ENCODE assay signal across 22 mouse cellular contexts in the genomic region with DNA sequence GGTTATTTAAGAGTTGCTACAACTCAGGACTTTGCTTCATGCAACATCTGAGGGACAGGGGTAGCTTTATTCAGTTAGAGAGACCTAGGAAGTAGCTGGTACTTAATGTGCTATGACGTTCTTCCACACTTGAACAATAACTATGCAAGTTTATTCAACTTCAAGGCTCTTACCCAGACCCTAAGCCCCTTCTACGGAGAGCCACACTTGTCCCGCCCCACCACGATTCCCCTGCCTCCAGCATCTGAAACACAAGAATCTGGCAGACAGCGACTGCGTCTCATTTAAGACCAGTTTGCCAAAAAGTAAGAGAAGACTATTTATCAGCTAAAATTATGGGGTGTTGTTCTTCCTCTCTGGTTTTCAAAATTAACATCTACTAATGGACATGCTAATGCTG. TPM values are rescaled to one million over a fixed set of nuclear protein-coding genes. Genes with fewer than 3 reads are reported as not detected.
DNase-seq lines count a peak whose midpoint lies in the region; ATAC-seq and TF ChIP-seq lines count a peak whose summit lies in the region.
"Had no signal": no experiment of that assay in that cellular context is flagged by ENCODE, and none has a peak within 500 bp of the region (broad histone marks: within the 10 kb centered on the region; RNA-seq: fewer than 3 reads in every experiment).

No protein-coding gene starts in this region.

- no peak for ATAC-seq in kidney, embryonic 14.5 days (ENCODE audit: low FRiP score, low TSS enrichment)
- no peak for ATAC-seq in forebrain, embryonic 16.5 days
- ATAC-seq: inflammation-experienced regulatory T-cells, adult 6 months had no signal

- no peak for TF ChIP-seq CTCF in gastrocnemius, adult 2 months (IDR thresholded peaks at IDR 0.05)

- no peak overlapping the region for H3K9ac ChIP-seq in kidney, embryonic 14.5 days (ENCODE audit: low read depth, low read length)
- H3K9ac ChIP-seq in forebrain, embryonic 16.5 days (replicated peaks; ENCODE audit: low read depth, low read length), result no peak overlapping the region
- H3K9ac ChIP-seq: hindbrain, embryonic 13.5 days; midbrain, embryonic 12.5 days had no signal

- no peaks in the 10 kb centered on the region for H3K9me3 ChIP-seq in kidney, embryonic 14.5 days (ENCODE audit: control insufficient read depth, low read length)
- no peaks in the 10 kb centered on the region for H3K9me3 ChIP-seq in forebrain, embryonic 16.5 days (ENCODE audit: control insufficient read depth, low read length)
- H3K9me3 ChIP-seq: embryonic facial prominence, embryonic 10.5 days; heart, embryonic 10.5 days; hindbrain, embryonic 13.5 days; midbrain, embryonic 12.5 days had no signal

- 0 out of 2 replicates have a peak, but pooled peaks cover 8% of the 10 kb centered on the region for H3K4me1 ChIP-seq in kidney, embryonic 14.5 days (ENCODE audit: control insufficient read depth, insufficient read depth, low read length)
- peaks cover 4% of the 10 kb centered on the region; the same call in 1 of the 2 replicates for H3K4me1 ChIP-seq in forebrain, embryonic 16.5 days (replicated peaks; ENCODE audit: control insufficient read depth, insufficient read depth, low read length)
- H3K4me1 ChIP-seq: hindbrain, embryonic 13.5 days; midbrain, embryonic 12.5 days had no signal

- H3K4me2 ChIP-seq in kidney, embryonic 14.5 days (replicated peaks; ENCODE audit: low read depth, low read length), result no peak overlapping the region
- no peak overlapping the region for H3K4me2 ChIP-seq in forebrain, embryonic 16.5 days (ENCODE audit: low read length)
- H3K4me2 ChIP-seq: hindbrain, embryonic 13.5 days; midbrain, embryonic 12.5 days had no signal

- WGBS in kidney, embryonic 14.5 days, result 81% methylated on average over 6 of the region's 6 CpGs
- 80% methylated on average over 6 of the region's 6 CpGs for WGBS in forebrain, embryonic 16.5 days

- H3K36me3 ChIP-seq in kidney, embryonic 14.5 days (ENCODE audit: control insufficient read depth, insufficient read depth, low read length), result no peaks in the 10 kb centered on the region
- H3K36me3 ChIP-seq in forebrain, embryonic 16.5 days (ENCODE audit: control insufficient read depth, insufficient read depth), result no peaks in the 10 kb centered on the region
- H3K36me3 ChIP-seq: embryonic facial prominence, embryonic 10.5 days; heart, embryonic 10.5 days; hindbrain, embryonic 13.5 days; midbrain, embryonic 12.5 days had no signal

- no peaks in the 10 kb centered on the region for H3K27me3 ChIP-seq in kidney, embryonic 14.5 days (ENCODE audit: control insufficient read depth, insufficient read depth, low read length)
- 0 out of 2 replicates have a peak, but pooled peaks cover 3% of the 10 kb centered on the region for H3K27me3 ChIP-seq in forebrain, embryonic 16.5 days (replicated peaks; ENCODE audit: control insufficient read depth, insufficient read depth, low read length)
- H3K27me3 ChIP-seq: CH12.LX; hindbrain, embryonic 13.5 days; midbrain, embryonic 12.5 days had no signal

- no peak for DNase-seq in gastrocnemius, adult 2 months
- no peak for DNase-seq in gastrocnemius, adult 8-10 months (ENCODE audit: low spot score in 2 of 2)
- peak; percentile 15 to 18 for DNase-seq in kidney, postnatal 36 days
- peak; percentile 21 to 27 for DNase-seq in CD8-positive naive resting alpha-beta T cell, adult 2 months (ENCODE audit: low read depth in 2 of 2, low spot score in 2 of 2)
- DNase-seq in thymus, postnatal 25 days, result peak; percentile 51
- DNase-seq in cerebellum, postnatal 36 days, result no peak
- DNase-seq: adrenal gland, postnatal 25 days; cerebellum, adult 11-12 months; gastrocnemius, postnatal 10 days; layer of hippocampus, postnatal 36 days; liver; right cerebral cortex, postnatal 4 days had no signal

- H3K27ac ChIP-seq in gastrocnemius, adult 2 months, result peak overlapping the region; percentile 63
- H3K27ac ChIP-seq in kidney, embryonic 14.5 days (ENCODE audit: low read depth, low read length), result no peak overlapping the region
- no peak overlapping the region for H3K27ac ChIP-seq in forebrain, embryonic 16.5 days (ENCODE audit: low read length)
- H3K27ac ChIP-seq: embryonic facial prominence, embryonic 10.5 days; hindbrain, embryonic 13.5 days; layer of hippocampus, adult 2 months; midbrain, embryonic 12.5 days had no signal

- intact Hi-C loops in gastrocnemius, adult 2 months (cut with DNase I), result loop anchor here (1.0 to 5.0 kb wide), 2 partner anchors 155 to 251 kb away; no protein-coding TSS in a partner anchor

- peak overlapping the region; percentile 23; the same call in 1 of the 2 replicates for H3K4me3 ChIP-seq in gastrocnemius, adult 2 months
- H3K4me3 ChIP-seq in kidney, embryonic 14.5 days (ENCODE audit: low read length), result no peak overlapping the region
- no peak overlapping the region for H3K4me3 ChIP-seq in forebrain, embryonic 16.5 days (replicated peaks; ENCODE audit: low read length)
- H3K4me3 ChIP-seq: embryonic facial prominence, embryonic 10.5 days; heart, embryonic 10.5 days; hindbrain, embryonic 13.5 days; layer of hippocampus, adult 2 months; midbrain, embryonic 12.5 days had no signal

RNA-seq across cellular contexts. Expression of gene Fez2, which starts 33.9 kb away (rescaled TPM):
- 10 to 100 TPM; 58.2 to 65.3 TPM for total RNA-seq in gastrocnemius, adult 2 months (2021)
- 10 to 100 TPM; 60.3 to 95.0 (median 77.1) TPM for total RNA-seq in gastrocnemius, adult 8-10 months (2022)
- polyA plus RNA-seq in kidney, embryonic 14.5 days (2014; fragmentation: Nextera tagmentation; extraction: Ambion mirVana), result 30.8 and 42.0 TPM in 2 replicates
- 40.2 and 46.7 TPM in 2 replicates for polyA plus RNA-seq in forebrain, embryonic 16.5 days (2015; fragmentation: Nextera tagmentation; extraction: Ambion mirVana)

RNA-seq across cellular contexts. Expression of gene Vit, which starts 56.0 kb away (rescaled TPM):
- 1 to 10 TPM; 1.9 to 3.6 TPM for total RNA-seq in gastrocnemius, adult 2 months (2021)
- total RNA-seq in gastrocnemius, adult 8-10 months (2022), result 1 to 10 TPM in 2 of 4 experiments, under 1 TPM in 2; 0.65 to 2.8 (median 1.3) TPM
- polyA plus RNA-seq in kidney, embryonic 14.5 days (2014; fragmentation: Nextera tagmentation; extraction: Ambion mirVana), result 0.41 and 0.51 TPM in 2 replicates
- 14.4 and 15.6 TPM in 2 replicates for polyA plus RNA-seq in forebrain, embryonic 16.5 days (2015; fragmentation: Nextera tagmentation; extraction: Ambion mirVana)
- total RNA-seq: CH12.LX; monocyte, adult 5-6 weeks had no signal

Comparison
In these comparisons a context has a peak if more than half of its experiments do, and no peak if none do; other contexts are left out.
1. DNase-seq: peak in kidney, postnatal 36 days (2 of 2), CD8-positive naive resting alpha-beta T cell, adult 2 months (2 of 2) and thymus, postnatal 25 days (single experiment); none in gastrocnemius, adult 2 months (single experiment), gastrocnemius, adult 8-10 months (0 of 2) and cerebellum, postnatal 36 days (0 of 2).